8 mouse cellular contexts compared by ENCODE assay signal in the genomic region with DNA sequence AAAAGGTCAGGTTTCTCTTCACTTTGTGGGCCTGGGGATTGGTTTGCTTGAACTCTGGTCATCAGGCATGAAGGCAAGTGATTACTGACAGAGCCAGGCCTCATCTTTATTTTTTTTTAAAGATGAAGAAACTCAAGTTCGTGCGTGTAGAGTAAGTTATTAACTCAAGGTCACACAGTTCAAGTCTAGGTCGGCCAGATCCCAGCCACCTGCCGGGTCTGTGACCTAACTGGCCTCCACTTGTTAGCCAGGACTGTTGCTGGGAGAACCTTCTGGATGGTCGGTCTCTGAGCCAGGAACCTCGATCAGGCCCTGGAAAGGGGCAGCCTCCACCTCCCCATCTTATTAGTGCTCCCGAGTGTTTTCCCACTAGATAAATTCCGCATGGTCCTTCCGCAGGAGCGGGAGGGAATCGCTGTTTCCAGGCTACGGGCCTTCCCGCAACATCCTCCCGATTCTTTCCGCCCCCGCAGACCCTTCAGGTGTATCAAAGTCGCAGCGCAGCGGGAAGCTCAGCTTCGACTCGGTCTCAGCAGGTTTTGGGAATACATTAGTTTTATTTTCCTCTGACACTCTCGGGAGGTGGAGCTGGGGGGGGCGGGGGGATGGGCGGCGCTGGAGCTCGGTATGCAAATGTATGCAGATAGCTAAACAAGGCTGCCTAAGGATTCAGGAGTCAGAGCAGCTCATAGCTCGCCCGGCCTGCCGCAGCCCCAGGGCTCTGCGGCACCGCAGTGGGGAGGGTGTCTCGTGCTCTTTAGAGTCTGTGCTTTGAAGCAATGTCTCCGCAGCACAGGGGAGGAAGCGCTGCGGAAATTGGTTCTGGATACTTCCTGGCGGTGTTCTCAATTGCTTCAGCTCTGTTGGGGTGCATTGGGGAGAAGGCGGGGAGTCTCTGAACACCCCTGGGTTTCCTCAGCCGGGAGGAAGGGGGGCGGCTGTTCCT. TPM values are rescaled to one million over a fixed set of nuclear protein-coding genes. Genes with fewer than 3 reads are reported as not detected.
DNase-seq lines count a peak whose midpoint lies in the region; ATAC-seq and TF ChIP-seq lines count a peak whose summit lies in the region.

No protein-coding gene starts in this region.

- H3K9ac ChIP-seq in heart, embryonic 16.5 days (ENCODE audit: low read length) = no peak overlapping the region

- peaks cover 28% of the 10 kb centered on the region; the same call in 1 of the 2 replicates for H3K4me1 ChIP-seq in spleen, adult 2 months (ENCODE audit: control insufficient read depth, insufficient read depth, insufficient read length)
- H3K4me1 ChIP-seq in heart, embryonic 16.5 days (ENCODE audit: control insufficient read depth, insufficient read depth, low read length) = peaks cover 7% of the 10 kb centered on the region
- H3K4me1 ChIP-seq in lung, adult 2 months (ENCODE audit: control insufficient read depth, insufficient read depth, low read length) = no peaks in the 10 kb centered on the region; the same call in 1 of the 2 replicates

- ATAC-seq in heart, embryonic 16.5 days (replicated peaks; ENCODE audit: extremely low read depth, insufficient read depth, low FRiP score) = 0 out of 2 replicates have a peak, but pooled peaks have one; percentile 39

- H3K4me2 ChIP-seq in heart, embryonic 16.5 days (ENCODE audit: low read depth, low read length) = peak overlapping the region; percentile 62

- no peak for TF ChIP-seq CTCF in spleen, adult 2 months (IDR thresholded peaks at IDR 0.05; ENCODE audit: extremely low read depth, insufficient read depth, insufficient read length, insufficient replicate concordance)
- TF ChIP-seq CTCF in lung, adult 2 months (IDR thresholded peaks at IDR 0.05; ENCODE audit: insufficient read depth, low read length) = no peak

- no peak overlapping the region for H3K27ac ChIP-seq in spleen, adult 2 months (ENCODE audit: insufficient read depth, low read length)
- no peak overlapping the region for H3K27ac ChIP-seq in heart, embryonic 16.5 days (ENCODE audit: low read length)

- peak; percentile 30 to 43 for DNase-seq in spleen, adult 2 months (ENCODE audit: low read depth in 1 of 2, low spot score in 2 of 2)
- no peak for DNase-seq in spleen, adult 12 weeks (ENCODE audit: low spot score)
- DNase-seq in embryo, embryonic 10 days (ENCODE audit: low spot score) = peak; percentile 69
- DNase-seq in kidney, postnatal 36 days = peak; percentile 63 to 65
- DNase-seq in lung, adult 2 months = no peak
- DNase-seq in right cerebral cortex, postnatal 10 days (ENCODE audit: low spot score in 2 of 2) = peak; percentile 75 to 78
- no peak for DNase-seq in adipocyte (ENCODE audit: low spot score)

- H3K9me3 ChIP-seq in heart, embryonic 16.5 days (replicated peaks; ENCODE audit: control insufficient read depth, low read length) = no peaks in the 10 kb centered on the region

- peaks cover 3% of the 10 kb centered on the region for H3K27me3 ChIP-seq in spleen, adult 2 months (ENCODE audit: control insufficient read depth, insufficient read depth, low read length)
- peaks cover 39% of the 10 kb centered on the region for H3K27me3 ChIP-seq in heart, embryonic 16.5 days (ENCODE audit: control insufficient read depth, insufficient read depth, low read length)

- TF ChIP-seq POLR2A in spleen, adult 2 months (IDR thresholded peaks at IDR 0.05; ENCODE audit: low read depth, low read length) = no peak
- TF ChIP-seq POLR2A in lung, adult 2 months (IDR thresholded peaks at IDR 0.05; ENCODE audit: borderline replicate concordance, extremely low read depth, low read depth, low read length) = no peak

- no peaks in the 10 kb centered on the region for H3K36me3 ChIP-seq in spleen, adult 2 months (ENCODE audit: control insufficient read depth, insufficient read depth, low read length)
- H3K36me3 ChIP-seq in heart, embryonic 16.5 days (ENCODE audit: control insufficient read depth, insufficient read depth) = no peaks in the 10 kb centered on the region

- WGBS in spleen, adult 2 months = 11% methylated on average over 39 of the region's 39 CpGs
- 4% methylated on average over 39 of the region's 39 CpGs for WGBS in heart, embryonic 16.5 days
- WGBS in lung, adult 2 months = 6% methylated on average over 39 of the region's 39 CpGs

- peak overlapping the region; percentile 16; the same call in 1 of the 2 replicates for H3K4me3 ChIP-seq in spleen, adult 2 months (ENCODE audit: extremely low read depth, insufficient read depth, insufficient read length)
- peak overlapping the region; percentile 28 for H3K4me3 ChIP-seq in heart, embryonic 16.5 days (ENCODE audit: low read length)
- H3K4me3 ChIP-seq in lung, adult 2 months (replicated peaks; ENCODE audit: extremely low read depth, low read depth, low read length) = peak overlapping the region; percentile 27

RNA-seq across cellular contexts. Expression of a gene that starts 2.2 kb away (rescaled TPM):
- polyA plus RNA-seq in spleen, adult 2 months (2012; rRNA removed) = 16.0 and 26.6 TPM in 2 replicates
- 3.8 and 9.7 TPM in 2 replicates for polyA plus RNA-seq in heart, embryonic 16.5 days (2015; fragmentation: Nextera tagmentation; extraction: Ambion mirVana)
- polyA plus RNA-seq in lung, adult 2 months (2012; rRNA removed) = 12.4 and 13.4 TPM in 2 replicates

RNA-seq across cellular contexts. Expression of a gene that starts 22.2 kb away (rescaled TPM):
- polyA plus RNA-seq in spleen, adult 2 months (2012; rRNA removed) = 1.2 and 1.3 TPM in 2 replicates
- polyA plus RNA-seq in heart, embryonic 16.5 days (2015; fragmentation: Nextera tagmentation; extraction: Ambion mirVana) = 0.21 and 0.68 TPM in 2 replicates
- polyA plus RNA-seq in lung, adult 2 months (2012; rRNA removed) = 3.6 and 3.9 TPM in 2 replicates

RNA-seq across cellular contexts. Expression of a gene that starts 26.9 kb away (rescaled TPM):
- polyA plus RNA-seq in spleen, adult 2 months (2012; rRNA removed) = 37.8 and 47.5 TPM in 2 replicates
- polyA plus RNA-seq in heart, embryonic 16.5 days (2015; fragmentation: Nextera tagmentation; extraction: Ambion mirVana) = 9.2 and 9.5 TPM in 2 replicates
- 33.2 and 34.9 TPM in 2 replicates for polyA plus RNA-seq in lung, adult 2 months (2012; rRNA removed)

RNA-seq across cellular contexts. Expression of a gene that starts 59.3 kb away (rescaled TPM):
- 33.2 and 36.7 TPM in 2 replicates for polyA plus RNA-seq in spleen, adult 2 months (2012; rRNA removed)
- 53.4 and 54.5 TPM in 2 replicates for polyA plus RNA-seq in heart, embryonic 16.5 days (2015; fragmentation: Nextera tagmentation; extraction: Ambion mirVana)
- 42.9 and 44.3 TPM in 2 replicates for polyA plus RNA-seq in lung, adult 2 months (2012; rRNA removed)

Comparison
In these comparisons a context has a peak if more than half of its experiments do, and no peak if none do; other contexts are left out.
1. DNase-seq: peak in spleen, adult 2 months (2 of 2), embryo, embryonic 10 days (single experiment), kidney, postnatal 36 days (2 of 2) and right cerebral cortex, postnatal 10 days (2 of 2); none in spleen, adult 12 weeks (single experiment), lung, adult 2 months (single experiment) and adipocyte (single experiment).
2. Peak in every context shown above with its lines, with median percentiles within 50 percentile points of each other: H3K4me3 ChIP-seq.